Mouse (Mus musculus) hindbrain, embryonic 12.5 days (tissue): ENCODE results near the gene Clock. TPM values are rescaled to one million over a fixed set of nuclear protein-coding genes. Genes with fewer than 3 reads are reported as not detected.

ENCODE experiments used
- ATAC-seq: fragments of 200-750 bp; cut with Nextera tagmentation; 2 replicates; pipeline ENCODE4 v1.8.0; 2017; ENCODE audit warnings: moderate TSS enrichment; ENCODE audit not compliant: low FRiP score
- H3K27ac ChIP-seq: fragments of 300-500 bp; sonication (generic); 2 replicates; pipeline ENCODE4 v1.5.1; 2016; ENCODE audit warnings: mild to moderate bottlenecking
- H3K27me3 ChIP-seq: fragments of 300-500 bp; sonication (generic); 2 replicates; pipeline ENCODE4 v1.6.1; 2016; ENCODE audit warnings: mild to moderate bottlenecking
- H3K36me3 ChIP-seq: fragments of 300-500 bp; sonication (generic); 2 replicates; pipeline ENCODE4 v1.6.1; 2016; ENCODE audit warnings: mild to moderate bottlenecking
- H3K4me1 ChIP-seq: fragments of 300-500 bp; sonication (generic); 2 replicates; pipeline ENCODE4 v1.6.1; 2016
- H3K4me2 ChIP-seq: fragments of 300-500 bp; sonication (generic); replicated peaks from 2 replicates; pipeline ENCODE4 v1.6.1; 2016; ENCODE audit warnings: mild to moderate bottlenecking
- H3K4me3 ChIP-seq: fragments of 300-500 bp; sonication (generic); 2 replicates; pipeline ENCODE4 v1.5.1; 2016; ENCODE audit warnings: mild to moderate bottlenecking
- H3K9ac ChIP-seq: fragments of 300-500 bp; sonication (generic); 2 replicates; pipeline ENCODE4 v1.6.1; 2016; ENCODE audit warnings: mild to moderate bottlenecking, moderate library complexity
- H3K9me3 ChIP-seq: fragments of 300-500 bp; sonication (generic); replicated peaks from 2 replicates; pipeline ENCODE4 v1.6.1; 2016; ENCODE audit warnings: mild to moderate bottlenecking
- WGBS: fragments of 180-500 bp; shearing (Covaris S2); methylation state at CpG from one replicate; pipeline ENCODE4 v1.1.7; 2016; 5-methylcytosine and 5-hydroxymethylcytosine counted together
- polyA plus RNA-seq: library from polyadenylated mRNA; unstranded; fragments of >200 nt; fragmentation: Nextera tagmentation; extraction: Ambion mirVana; gene quantifications from 2 replicates; pipeline ENCODE4 v1.2.1, GENCODE M21; 2016

Clock gene
- polyA plus RNA-seq, 1 experiment from 2014 or later, result 15.8 TPM

- Histone ChIP-seq H3K27ac (no peak overlapping the region), H3K36me3 (no peaks in the 10 kb centered on the region), H3K9me3 (no peaks in the 10 kb centered on the region), H3K9ac (no peak overlapping the region), H3K4me3 (no peak overlapping the region), H3K4me2 (no peak overlapping the region), H3K4me1 (peaks cover 16% of the 10 kb centered on the region), H3K27me3 (no peaks in the 10 kb centered on the region)
- WGBS, result 60% methylated on average over 3 of the region's 3 CpGs
- ATAC-seq, result no peak
Measured at GRCm38 (mm10) chr5:76306261-76306660, 1.7 kb upstream of the Clock start.

DNA sequence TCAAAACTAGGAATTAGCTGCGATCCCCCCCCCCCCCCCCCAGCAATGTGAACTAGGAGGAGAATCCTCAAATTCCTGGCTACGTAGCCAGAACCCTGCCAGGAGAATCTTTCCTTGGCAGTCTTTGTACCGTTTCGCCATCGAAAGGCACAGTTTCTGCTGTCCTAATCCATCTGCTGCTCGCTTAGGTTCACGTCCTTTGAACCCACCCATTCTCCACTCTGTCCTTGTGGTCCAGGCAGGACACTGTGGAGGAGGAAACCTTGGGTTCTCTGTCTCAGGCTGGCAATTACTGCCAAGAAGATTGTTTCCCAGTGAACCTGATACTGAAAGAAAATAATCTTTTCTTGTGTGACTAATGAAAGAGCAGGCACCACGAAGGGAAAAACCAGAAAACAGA is 1.0 kb upstream of the Clock start:
- Histone ChIP-seq H3K4me3 (peak overlapping the region; percentile 99), H3K4me2 (peak overlapping the region; percentile 86), H3K9ac (0 out of 2 replicates have a peak overlapping the region, but pooled peaks have one; percentile 1), H3K9me3 (no peaks in the 10 kb centered on the region), H3K36me3 (no peaks in the 10 kb centered on the region), H3K27ac (no peak overlapping the region), H3K4me1 (peaks cover 18% of the 10 kb centered on the region), H3K27me3 (no peaks in the 10 kb centered on the region)
- no peak for ATAC-seq
- 2% methylated on average over 8 of the region's 8 CpGs for WGBS

GRCm38 (mm10) chr5:76303745-76304451 is 694 bp downstream of the Clock start:
- H3K4me1 ChIP-seq, result peaks cover 19% of the 10 kb centered on the region
- H3K36me3 ChIP-seq, result no peaks in the 10 kb centered on the region
- peak overlapping the region; percentile 99 for H3K27ac ChIP-seq
- H3K4me2 ChIP-seq, result peak overlapping the region; percentile 86
- WGBS, result under 1% methylated on average over 85 of the region's 100 CpGs
- H3K9me3 ChIP-seq, result no peaks in the 10 kb centered on the region
- peak; percentile 88 for ATAC-seq
- peak overlapping the region; percentile 95 for H3K9ac ChIP-seq
- H3K27me3 ChIP-seq, result no peaks in the 10 kb centered on the region
- peak overlapping the region; percentile 99 for H3K4me3 ChIP-seq

- Histone ChIP-seq H3K9me3 (no peaks in the 10 kb centered on the region), H3K27me3 (no peaks in the 10 kb centered on the region), H3K4me3 (peak overlapping the region; percentile 99), H3K36me3 (no peaks in the 10 kb centered on the region), H3K27ac (peak overlapping the region; percentile 99), H3K9ac (peak overlapping the region; percentile 95), H3K4me1 (peaks cover 19% of the 10 kb centered on the region), H3K4me2 (peak overlapping the region; percentile 86)
- 7% methylated on average over 11 of the region's 11 CpGs for whole genome bisulfite sequencing
- ATAC-seq, result no peak
Measured at GRCm38 (mm10) chr5:76303379-76303744, 1.2 kb downstream of the Clock start.

- WGBS, result 90% methylated on average over 2 of the region's 2 CpGs
- H3K9ac ChIP-seq, result no peak overlapping the region
- no peak for ATAC-seq
- H3K4me2 ChIP-seq, result no peak overlapping the region
- H3K9me3 ChIP-seq, result no peaks in the 10 kb centered on the region
- H3K27me3 ChIP-seq, result no peaks in the 10 kb centered on the region
- no peak overlapping the region for H3K27ac ChIP-seq
- no peaks in the 10 kb centered on the region for H3K36me3 ChIP-seq
- peaks cover 19% of the 10 kb centered on the region for H3K4me1 ChIP-seq
- no peak overlapping the region for H3K4me3 ChIP-seq
Measured at GRCm38 (mm10) chr5:76302009-76302408, 2.6 kb downstream of the Clock start.

DNA sequence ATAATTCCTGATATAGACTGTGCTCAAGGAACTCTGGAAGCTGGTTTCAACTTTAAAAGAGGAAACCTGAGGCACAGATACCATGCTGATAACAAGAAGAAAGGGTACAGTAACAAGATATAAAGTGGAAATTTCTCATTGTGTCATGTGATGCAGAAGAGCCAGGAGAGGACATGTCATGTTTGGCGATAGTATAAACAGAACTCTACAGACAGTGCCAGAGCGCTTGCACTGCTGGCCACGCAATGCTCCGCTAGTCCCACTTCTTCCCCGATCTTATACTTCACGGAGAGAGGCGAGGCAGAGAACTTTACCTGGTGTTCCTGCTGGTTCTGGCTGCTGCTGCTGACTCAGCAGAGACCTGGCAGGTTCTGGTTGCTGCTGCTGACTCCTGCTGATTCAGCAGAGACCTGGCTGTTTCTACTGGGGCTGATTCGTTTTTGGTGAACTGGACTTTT is 15.3 kb downstream of the Clock start:
- ATAC-seq, result no peak

GRCm38 (mm10) chr5:76288256-76288655 is 16.3 kb downstream of the Clock start:
- H3K4me2 ChIP-seq, result no peak overlapping the region
- no peaks in the 10 kb centered on the region for H3K4me1 ChIP-seq
- H3K9ac ChIP-seq, result no peak overlapping the region
- no peak overlapping the region for H3K4me3 ChIP-seq
- ATAC-seq, result no peak
- H3K27ac ChIP-seq, result no peak overlapping the region
- no peaks in the 10 kb centered on the region for H3K9me3 ChIP-seq
- no peaks in the 10 kb centered on the region for H3K27me3 ChIP-seq
- no peaks in the 10 kb centered on the region for H3K36me3 ChIP-seq
- 92% methylated on average over 3 of the region's 3 CpGs for WGBS

More for the DNA sequence above, 15.3 kb downstream of the Clock start:
- H3K27me3 ChIP-seq, result no peaks in the 10 kb centered on the region
- no peak overlapping the region for H3K4me2 ChIP-seq
- H3K36me3 ChIP-seq, result no peaks in the 10 kb centered on the region
- H3K4me1 ChIP-seq, result no peaks in the 10 kb centered on the region
- no peak overlapping the region for H3K27ac ChIP-seq
- no peak overlapping the region for H3K4me3 ChIP-seq
- H3K9me3 ChIP-seq, result no peaks in the 10 kb centered on the region
- H3K9ac ChIP-seq, result no peak overlapping the region
- 77% methylated on average over 8 of the region's 8 CpGs for WGBS

DNA sequence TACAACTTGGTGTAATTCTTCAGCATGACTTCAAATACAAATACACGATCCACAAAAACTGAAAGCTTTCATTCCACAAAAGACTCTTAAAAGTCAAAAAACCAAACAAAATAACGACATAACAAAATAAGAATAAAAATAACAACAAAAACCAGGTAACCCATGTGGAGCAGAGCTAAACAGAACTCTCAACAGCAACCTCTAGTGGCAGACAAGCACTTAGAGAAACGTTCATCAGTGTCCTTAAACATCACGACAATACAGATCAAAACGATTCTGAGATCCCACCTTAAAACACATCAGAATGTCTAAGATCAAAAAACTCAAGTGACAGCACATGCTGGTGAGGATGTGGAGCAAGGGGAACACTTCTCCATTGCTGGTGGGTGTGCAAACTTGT is 17.5 kb downstream of the Clock start:
- Histone ChIP-seq H3K27me3 (no peaks in the 10 kb centered on the region), H3K4me1 (no peaks in the 10 kb centered on the region), H3K4me2 (no peak overlapping the region), H3K9me3 (no peaks in the 10 kb centered on the region), H3K9ac (no peak overlapping the region), H3K36me3 (no peaks in the 10 kb centered on the region), H3K4me3 (no peak overlapping the region), H3K27ac (no peak overlapping the region)
- 78% methylated on average over 5 of the region's 5 CpGs for WGBS
- ATAC-seq, result no peak

DNA sequence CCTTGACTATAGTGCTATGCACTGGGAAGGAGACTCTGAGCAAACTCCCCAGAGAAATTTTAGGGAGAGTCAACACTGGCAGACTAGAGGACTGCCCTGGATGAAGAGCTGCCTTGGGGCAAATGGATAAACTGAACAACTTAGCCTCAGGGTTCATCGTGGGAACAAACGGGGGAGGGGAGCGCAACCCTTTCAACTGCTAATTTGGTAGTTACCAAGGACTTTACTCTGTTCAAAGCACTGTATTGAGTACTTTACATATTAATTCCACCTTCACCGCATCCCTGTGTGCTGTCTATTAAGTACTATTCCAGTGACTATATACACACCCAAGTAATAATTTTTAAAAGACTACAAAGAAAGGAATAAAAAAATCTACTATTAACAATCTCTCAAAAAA is 18.9 kb downstream of the Clock start:
- ATAC-seq, result no peak
- no peaks in the 10 kb centered on the region for H3K4me1 ChIP-seq
- no peaks in the 10 kb centered on the region for H3K9me3 ChIP-seq
- no peak overlapping the region for H3K4me2 ChIP-seq
- WGBS, result 47% methylated on average over 4 of the region's 4 CpGs
- no peak overlapping the region for H3K9ac ChIP-seq
- no peaks in the 10 kb centered on the region for H3K36me3 ChIP-seq
- H3K4me3 ChIP-seq, result no peak overlapping the region
- H3K27ac ChIP-seq, result no peak overlapping the region
- no peaks in the 10 kb centered on the region for H3K27me3 ChIP-seq

DNA sequence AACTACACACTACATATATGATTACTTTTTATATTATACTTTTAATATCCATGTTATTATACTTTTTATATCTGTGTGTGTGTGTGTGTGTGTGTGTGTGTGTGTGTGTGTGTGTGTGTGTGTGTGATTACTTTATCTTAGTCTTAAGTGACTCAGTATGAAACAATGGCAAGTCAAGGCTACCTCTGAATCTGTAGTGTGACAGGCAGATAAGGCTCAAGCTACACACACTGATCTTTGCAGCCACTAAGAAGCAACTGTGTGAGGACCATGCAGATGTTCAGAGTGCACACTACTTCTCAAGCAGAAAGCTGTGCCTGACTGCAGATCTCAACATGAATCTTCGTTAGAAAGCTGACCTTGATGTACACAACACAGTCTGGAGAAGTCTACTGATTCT is 20.7 kb downstream of the Clock start:
- no peaks in the 10 kb centered on the region for H3K4me1 ChIP-seq
- no peaks in the 10 kb centered on the region for H3K27me3 ChIP-seq
- 81% methylated on average over 1 of the region's 1 CpGs for WGBS
- H3K4me3 ChIP-seq, result no peak overlapping the region
- H3K4me2 ChIP-seq, result no peak overlapping the region
- H3K27ac ChIP-seq, result no peak overlapping the region
- no peaks in the 10 kb centered on the region for H3K9me3 ChIP-seq
- ATAC-seq, result no peak
- no peaks in the 10 kb centered on the region for H3K36me3 ChIP-seq
- no peak overlapping the region for H3K9ac ChIP-seq

DNA sequence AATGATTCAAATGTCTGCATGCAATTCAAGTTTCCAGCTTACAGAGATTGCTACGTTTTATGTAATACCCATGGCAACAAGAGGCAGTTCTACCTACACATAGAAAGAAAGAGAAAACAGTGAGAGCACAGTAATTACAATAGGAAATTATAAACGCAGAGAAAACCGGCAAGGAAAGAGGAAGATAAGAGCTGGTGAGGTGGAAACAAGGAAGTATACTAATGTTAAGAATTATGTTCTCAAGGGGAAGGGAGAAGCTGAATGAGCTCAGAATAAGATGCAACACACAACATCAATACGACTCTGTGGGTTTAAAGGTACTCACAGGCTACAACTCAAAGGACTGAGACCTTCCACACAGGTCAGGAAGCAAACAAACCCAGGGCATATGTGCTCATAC is 29.6 kb downstream of the Clock start:
- no peak overlapping the region for H3K4me2 ChIP-seq
- WGBS, result 93% methylated on average over 4 of the region's 4 CpGs
- no peaks in the 10 kb centered on the region for H3K27me3 ChIP-seq
- H3K27ac ChIP-seq, result no peak overlapping the region
- no peak overlapping the region for H3K4me3 ChIP-seq
- H3K9ac ChIP-seq, result no peak overlapping the region
- ATAC-seq, result no peak
- H3K9me3 ChIP-seq, result no peaks in the 10 kb centered on the region
- H3K4me1 ChIP-seq, result no peaks in the 10 kb centered on the region
- no peaks in the 10 kb centered on the region for H3K36me3 ChIP-seq

GRCm38 (mm10) chr5:76250948-76251347 is 53.6 kb downstream of the Clock start:
- Histone ChIP-seq H3K4me2 (no peak overlapping the region), H3K27ac (no peak overlapping the region), H3K4me3 (no peak overlapping the region), H3K27me3 (no peaks in the 10 kb centered on the region), H3K36me3 (no peaks in the 10 kb centered on the region), H3K9ac (no peak overlapping the region), H3K4me1 (no peaks in the 10 kb centered on the region), H3K9me3 (no peaks in the 10 kb centered on the region)
- no peak for ATAC-seq
- 94% methylated on average over 3 of the region's 3 CpGs for WGBS

- no peak overlapping the region for H3K27ac ChIP-seq
- H3K4me2 ChIP-seq, result no peak overlapping the region
- H3K4me3 ChIP-seq, result no peak overlapping the region
- 0 out of 2 replicates have a peak, but pooled peaks cover 3% of the 10 kb centered on the region for H3K36me3 ChIP-seq
- ATAC-seq, result no peak
- no peaks in the 10 kb centered on the region for H3K4me1 ChIP-seq
- H3K9ac ChIP-seq, result no peak overlapping the region
- no peaks in the 10 kb centered on the region for H3K27me3 ChIP-seq
- H3K9me3 ChIP-seq, result no peaks in the 10 kb centered on the region
Measured at GRCm38 (mm10) chr5:76246539-76246938, 58.1 kb downstream of the Clock start.
